Mouse (Mus musculus): ENCODE results near the gene Kiz. TPM values are rescaled to one million over a fixed set of nuclear protein-coding genes. Genes with fewer than 3 reads are reported as not detected.

Gene Kiz
- total RNA-seq, 2 experiments from 2014 or later, result 57.5 to 59.5 TPM

- no peak for DNase-seq (ENCODE audit: low spot score)
These were observed 1.2 kb downstream of the Kiz start for GRCm38 (mm10) chr2:146856853-146857252.

DNA sequence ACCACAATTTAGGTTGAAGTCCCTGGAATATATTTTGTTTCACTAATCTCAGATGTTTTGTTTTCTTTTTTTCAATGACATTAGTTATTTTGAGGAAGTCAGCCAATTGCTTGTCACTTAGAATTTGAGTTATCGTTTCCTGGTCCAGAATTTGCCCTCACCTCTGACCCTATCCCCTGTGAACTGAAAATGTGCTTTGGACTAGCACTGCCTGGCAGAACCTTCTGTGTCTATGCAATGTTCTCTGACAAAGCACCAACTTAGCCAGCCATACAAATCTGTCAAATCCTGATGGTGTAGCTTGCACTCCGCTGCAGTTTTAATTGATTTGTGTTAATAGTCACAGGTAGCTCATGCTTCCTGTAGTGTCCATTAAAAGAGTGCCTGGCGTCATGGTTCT is 10.1 kb downstream of the Kiz start:
- DNase-seq (ENCODE audit: low spot score), result no peak

DNA sequence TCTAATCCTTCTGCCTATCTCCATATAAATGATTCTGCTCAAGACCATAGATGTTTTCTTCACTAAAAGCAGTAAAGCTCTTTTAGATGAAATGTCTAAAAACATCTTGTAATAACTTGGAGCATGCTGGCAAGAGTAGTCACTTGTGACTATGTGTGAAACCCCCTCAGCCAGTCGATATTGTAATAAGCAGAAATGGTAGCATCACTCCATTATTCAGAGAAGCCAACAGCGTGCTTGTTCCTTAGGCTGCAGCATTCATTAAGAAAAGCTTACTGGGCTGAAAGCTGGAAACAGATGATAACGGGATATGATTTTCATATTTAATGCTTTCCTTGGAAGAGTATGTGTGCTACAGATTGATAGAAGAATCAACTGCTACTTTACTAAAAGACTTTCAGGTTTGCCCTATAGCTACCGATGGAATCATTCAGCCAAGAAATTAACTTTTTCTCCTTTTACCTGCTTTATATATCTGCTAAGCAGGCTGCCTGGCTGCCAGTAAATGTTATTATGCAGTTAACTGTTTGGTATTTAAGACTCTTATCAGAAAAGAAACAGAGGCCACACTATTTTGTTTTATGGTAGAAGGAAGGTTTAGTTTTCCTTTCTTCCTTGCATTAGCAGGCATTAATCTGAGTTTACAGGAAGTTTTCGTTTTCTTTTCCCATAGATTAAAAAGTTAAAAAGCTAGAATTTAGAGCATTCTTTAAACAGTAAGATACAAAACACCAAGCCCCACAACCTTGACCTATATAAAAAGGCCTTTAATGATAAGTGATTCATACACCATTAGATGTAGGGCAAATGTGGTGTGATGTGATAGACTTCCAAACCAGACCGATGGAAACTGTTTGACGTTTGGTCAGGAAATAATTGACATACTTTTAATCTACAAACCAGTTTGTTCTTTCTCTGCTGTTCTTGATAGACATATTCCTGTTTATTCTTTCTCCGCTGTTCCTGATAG is 15.9 kb downstream of the Kiz start:
- no peak for DNase-seq (ENCODE audit: low spot score)

- no peak for DNase-seq (ENCODE audit: low spot score)
These were observed 17.0 kb downstream of the Kiz start for GRCm38 (mm10) chr2:146872697-146873096.

DNA sequence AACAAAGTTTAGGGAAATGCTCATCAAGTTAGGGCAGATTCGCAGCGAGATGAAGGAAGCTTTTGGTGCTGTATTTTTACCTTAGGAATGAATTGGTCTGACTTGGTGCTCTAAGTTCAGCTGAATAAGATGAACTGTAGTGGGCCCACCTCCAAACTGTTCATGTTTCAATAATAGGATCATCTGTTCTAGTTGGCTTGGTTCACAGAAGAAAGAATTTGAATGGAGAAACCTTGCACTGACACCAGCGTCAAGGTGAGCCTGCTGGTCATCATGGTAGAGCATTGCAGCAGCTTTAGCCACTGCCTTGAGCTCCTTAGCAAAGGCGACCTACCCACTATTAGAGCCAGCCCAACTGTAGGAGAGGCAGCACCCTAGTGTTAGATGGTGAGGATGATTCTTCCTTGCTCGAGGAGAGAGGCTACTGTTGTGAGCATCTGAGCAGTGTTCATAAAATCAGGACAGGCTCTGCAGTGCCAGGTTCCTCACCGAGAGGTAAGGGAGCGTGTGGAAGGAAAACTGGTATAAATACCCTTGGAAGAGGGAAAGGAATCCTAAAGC is 18.3 kb downstream of the Kiz start:
- DNase-seq (ENCODE audit: low spot score), result no peak

GRCm38 (mm10) chr2:146877423-146878098 is 21.9 kb downstream of the Kiz start:
- DNase-seq (ENCODE audit: low spot score), result no peak

DNA sequence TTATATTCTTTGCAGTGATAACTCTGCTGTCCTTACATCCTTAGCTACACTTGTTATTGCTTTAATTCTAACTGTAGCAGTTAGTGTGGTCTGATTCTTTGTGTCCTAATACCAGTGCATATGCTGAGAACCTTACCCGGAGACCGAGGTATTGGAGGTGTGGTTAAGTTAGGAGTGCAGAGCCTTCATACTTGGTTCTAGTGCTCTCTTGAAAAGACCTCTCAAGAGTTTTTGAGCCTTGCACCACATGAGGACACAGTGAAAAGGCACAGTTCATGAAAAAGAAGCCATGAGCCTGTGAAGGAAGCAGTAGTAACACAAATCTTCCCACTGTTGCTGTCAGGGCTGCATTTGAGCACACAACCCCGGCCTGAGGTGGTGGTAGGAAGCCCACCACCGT is 26.0 kb downstream of the Kiz start:
- DNase-seq (ENCODE audit: low spot score), result no peak

GRCm38 (mm10) chr2:146884291-146884855 is 28.7 kb downstream of the Kiz start:
- no peak for DNase-seq (ENCODE audit: low spot score)

DNA sequence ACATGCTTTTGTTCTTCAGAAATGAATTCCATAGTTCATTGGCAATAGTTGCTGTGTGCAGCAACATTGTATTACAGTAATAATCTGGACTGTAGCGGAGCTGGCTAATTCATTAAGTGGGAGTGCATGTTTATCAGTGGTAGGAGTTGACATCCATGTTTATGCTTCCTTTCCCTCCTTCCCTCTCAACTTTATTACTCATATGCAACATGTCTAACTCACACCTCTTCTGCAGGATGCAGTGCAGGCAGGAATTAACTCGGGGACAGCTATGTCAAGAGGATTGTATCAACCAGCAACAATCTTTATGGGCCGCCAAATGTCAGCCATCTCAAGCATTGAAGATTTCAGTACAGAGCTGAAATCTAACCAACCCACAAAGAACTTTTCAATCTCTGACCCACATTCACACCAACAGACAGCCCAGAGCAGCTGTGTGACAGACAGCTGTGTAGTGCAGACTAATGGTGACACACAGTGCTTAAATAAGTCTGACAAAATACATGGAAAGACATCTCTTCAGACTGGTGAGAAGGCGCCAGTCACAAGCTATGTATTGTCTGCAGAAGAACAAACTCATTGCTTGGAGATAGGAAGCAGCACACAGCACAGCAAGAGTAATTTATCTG is 33.2 kb downstream of the Kiz start:
- DNase-seq (ENCODE audit: low spot score), result no peak

GRCm38 (mm10) chr2:146898977-146899376 is 43.3 kb downstream of the Kiz start:
- DNase-seq (ENCODE audit: low spot score), result no peak

- DNase-seq (ENCODE audit: low spot score), result no peak
These were observed 60.4 kb downstream of the Kiz start for GRCm38 (mm10) chr2:146916085-146916484.

GRCm38 (mm10) chr2:146917770-146918169 is 62.1 kb downstream of the Kiz start:
- no peak for DNase-seq (ENCODE audit: low spot score)

DNA sequence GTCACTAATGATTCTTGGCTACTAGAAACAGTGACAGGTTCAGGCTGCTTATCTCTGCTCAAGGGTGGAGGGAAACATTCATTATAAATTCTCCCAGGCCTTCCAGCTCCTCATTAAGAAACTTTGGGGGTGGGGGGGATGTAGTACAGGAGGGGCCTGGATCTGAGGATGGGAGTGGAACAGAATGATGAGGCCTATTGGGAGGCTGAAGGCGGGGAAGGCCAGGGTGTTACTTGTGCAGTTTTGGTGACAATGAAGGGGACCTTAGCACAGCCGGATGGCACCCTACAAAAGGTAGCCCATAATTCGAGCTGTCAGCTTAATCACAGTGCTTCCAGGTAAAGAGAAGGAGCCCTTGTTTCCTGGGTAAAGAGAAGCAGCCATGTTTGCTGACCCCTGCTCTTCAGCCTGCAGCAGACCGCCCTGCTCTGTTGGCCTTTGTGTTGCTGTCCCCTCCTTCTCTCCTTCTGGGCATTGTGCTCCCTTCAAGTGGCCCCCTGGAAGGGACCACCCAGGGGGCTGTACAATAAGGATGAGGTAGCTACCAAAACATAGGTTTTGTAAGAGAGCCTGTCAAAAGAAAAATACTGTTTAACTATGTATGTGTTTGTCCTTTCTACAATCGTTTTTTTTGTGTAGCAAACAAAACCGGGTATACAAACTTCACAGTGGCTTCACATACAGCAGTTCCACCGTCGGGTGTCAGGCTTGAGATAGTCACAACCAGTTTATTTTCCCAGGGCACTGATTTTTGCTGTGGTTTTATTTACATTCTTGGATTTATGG is 64.9 kb downstream of the Kiz start:
- DNase-seq (ENCODE audit: low spot score), result no peak

GRCm38 (mm10) chr2:146925296-146925695 is 69.6 kb downstream of the Kiz start:
- no peak for DNase-seq (ENCODE audit: low spot score)

DNA sequence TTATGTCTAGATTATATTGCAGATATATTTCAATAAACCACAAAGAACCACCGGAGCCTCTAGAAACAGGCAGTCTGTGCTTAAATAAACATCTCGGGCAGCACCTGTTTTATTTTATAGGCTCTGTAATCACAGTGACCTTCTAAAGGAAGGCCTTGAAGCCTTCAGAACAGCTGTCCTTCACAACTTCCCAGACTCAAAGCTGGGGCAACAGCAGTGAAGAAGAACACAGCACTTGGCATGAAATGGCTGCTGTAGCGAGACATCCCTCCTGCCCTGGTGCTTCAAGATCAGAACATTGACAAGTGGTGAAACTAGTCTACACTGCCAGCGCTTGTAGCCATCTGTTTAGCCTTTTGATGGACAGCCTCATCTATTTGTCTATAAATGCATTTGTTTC is 70.2 kb downstream of the Kiz start:
- DNase-seq (ENCODE audit: low spot score), result no peak

GRCm38 (mm10) chr2:146948223-146948776 is 92.6 kb downstream of the Kiz start:
- DNase-seq (ENCODE audit: low spot score), result no peak

DNA sequence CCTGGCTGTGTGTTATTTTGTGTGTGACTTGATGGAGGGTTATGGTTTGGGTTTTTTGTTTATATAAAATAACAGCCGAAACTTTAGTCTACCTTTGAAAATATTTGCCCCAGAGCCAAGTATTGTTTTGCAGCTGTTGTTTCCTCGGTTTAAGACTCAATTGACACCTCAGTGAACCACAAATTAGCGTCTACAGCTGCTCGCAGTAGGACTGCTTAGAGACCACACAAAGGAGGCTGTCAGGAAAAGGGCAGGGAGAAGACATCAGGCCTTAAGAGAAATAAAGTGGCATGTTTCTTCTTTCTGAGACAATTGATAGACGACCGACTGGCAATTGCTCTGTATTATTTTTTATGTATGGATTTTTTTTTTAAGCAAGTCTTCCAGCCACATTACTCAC is 100.7 kb downstream of the Kiz start:
- no peak for DNase-seq (ENCODE audit: low spot score)

GRCm38 (mm10) chr2:146958398-146958911 is 102.8 kb downstream of the Kiz start:
- no peak for DNase-seq (ENCODE audit: low spot score)

DNA sequence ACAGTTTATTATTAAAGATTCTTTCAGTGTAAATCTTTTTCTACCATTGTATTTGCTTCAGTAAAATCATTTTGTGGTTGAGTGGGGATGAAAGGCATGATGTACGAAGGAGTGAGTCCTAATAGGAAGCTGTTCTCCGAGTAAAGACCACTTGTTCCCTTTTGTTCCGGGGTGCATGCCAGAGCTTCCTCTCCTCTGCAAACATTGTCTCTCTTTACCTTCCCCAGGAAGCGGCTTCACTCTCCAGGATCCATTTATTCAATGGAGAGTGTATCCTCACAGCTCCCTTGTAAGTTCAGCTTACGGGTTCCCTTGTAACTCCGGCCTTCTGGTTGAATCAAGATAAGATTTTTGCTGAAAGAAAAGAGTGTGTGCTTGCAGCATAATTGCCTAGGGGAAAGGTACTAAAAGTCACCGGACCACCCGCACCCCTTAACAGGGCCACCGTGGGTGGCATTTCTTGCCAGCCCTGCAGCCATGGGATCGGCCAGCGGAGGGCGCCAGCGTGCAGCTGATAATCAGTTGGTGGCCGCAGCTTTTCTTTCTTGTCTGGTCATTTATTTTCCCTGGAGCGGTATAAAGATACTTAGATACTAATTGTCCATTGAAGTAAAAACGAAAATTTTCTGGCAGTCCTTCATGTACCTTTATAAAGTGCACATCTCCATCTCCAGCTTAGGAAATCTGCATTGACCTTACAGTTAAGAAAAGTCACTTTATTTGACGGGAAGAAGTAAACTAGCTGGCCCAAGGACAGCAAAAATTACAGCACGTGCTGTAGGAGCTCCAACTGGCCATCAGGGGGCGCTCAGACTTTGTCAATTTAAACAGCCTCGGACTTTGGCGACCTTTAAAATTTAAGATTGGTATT is 103.5 kb downstream of the Kiz start:
- DNase-seq (ENCODE audit: low spot score), result peak; percentile 74
